Mouse (Mus musculus): ENCODE measurements around the gene Dlgap4.
A peak's percentile ranks its signal among the peaks of the same experiment; 100 is the strongest.

The Dlgap4 gene

DNA sequence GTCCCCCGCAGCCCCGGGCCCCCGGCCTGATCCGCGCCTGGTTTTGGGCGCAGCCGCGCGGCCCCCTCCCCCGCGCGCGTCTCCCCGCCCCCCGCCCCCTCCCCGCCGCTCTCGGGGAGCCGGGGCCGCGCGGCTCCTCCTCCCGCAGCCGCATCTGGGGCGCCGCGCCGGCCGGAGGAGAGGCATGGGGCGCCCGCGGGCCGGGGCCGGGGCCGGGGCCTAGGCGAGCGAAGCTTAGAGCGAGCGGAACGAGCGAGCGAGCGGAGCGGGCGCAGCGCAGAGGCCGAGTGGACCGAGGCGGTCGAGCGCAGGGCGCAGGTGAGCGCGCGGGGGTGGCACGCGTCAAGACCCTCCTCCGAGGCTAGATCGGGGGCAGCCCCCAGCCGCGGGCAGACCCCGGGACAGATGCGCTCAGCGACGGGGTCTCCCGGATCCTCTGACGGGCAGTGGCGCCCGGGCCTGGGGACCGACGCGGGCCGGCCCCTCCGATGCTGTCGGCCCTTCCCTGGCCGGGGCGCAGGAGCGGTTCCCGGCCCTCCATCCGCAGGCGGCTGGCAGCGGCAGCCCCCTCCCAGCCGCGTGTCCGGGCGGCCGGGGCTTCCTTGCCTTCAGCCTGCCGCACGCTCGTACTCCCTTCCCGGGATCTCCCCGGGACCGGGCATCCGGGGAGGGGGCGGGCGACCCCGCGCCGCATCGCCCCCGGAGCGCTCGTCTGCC lies at the start of gene Dlgap4:
Gene Dlgap4, plus strand, starts transcription at position 165 of the 717 bp plus-strand sequence.
- DNase-seq = peak; percentile 59

DNA sequence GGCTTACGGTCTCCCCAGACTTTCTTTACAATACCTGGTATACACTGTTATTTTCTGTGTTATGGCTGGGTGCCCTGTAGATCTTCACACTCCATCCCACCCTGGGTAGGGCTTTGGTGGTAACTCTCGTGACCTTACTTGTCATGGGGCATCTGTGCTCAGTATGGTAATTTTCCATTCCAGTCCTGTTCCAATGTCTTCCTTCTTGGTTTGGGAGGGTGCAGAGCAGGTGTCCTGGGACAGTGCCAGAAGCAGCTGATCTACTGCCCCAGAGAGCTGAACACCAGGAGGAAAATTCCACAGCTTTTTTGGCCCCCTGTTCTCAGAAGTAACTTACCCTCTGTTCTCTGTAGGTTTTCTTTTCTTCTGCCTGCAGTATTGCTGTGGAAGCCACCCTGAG lies 47.0 kb upstream of the Dlgap4 start:
- peak; percentile 69 for DNase-seq

DNA sequence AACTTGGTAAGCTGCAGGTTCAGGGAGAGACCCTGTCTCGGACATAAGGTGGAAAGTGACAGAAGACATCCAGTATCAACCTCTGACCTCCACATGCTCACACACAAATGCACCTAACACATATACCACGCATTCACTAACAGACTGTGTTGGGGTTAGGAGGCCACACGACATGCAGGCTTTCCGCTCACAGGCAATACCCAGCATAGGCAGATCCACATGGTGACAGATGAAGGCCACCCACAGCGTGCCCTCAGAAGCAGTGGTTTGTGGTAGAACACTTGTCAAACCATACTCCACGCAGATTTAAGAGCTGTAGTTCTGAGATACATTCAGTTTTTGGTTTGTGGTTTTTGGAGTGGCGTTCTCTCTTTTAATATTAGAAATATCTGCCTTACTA lies 44.9 kb upstream of the Dlgap4 start:
- no peak for DNase-seq

DNA sequence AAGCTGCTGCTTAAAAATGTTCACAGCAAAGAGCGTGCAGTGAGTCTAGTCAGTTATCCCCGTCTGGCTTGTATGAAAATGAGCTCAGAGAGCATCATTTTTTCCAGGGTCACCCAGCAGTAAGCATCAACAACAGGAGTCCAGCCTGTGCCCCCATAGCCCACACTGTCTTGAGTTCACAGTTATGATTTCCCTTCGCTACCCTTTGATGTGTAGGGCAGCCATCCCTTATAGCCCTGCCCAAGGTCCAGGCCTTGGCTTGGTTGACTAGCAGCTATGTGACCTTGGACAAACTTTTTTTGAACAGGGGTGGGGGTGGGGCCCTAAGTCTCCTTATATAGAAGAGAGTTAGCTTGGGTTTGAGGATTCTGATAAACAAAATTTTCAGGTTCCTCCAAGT lies 44.2 kb upstream of the Dlgap4 start:
- no peak for DNase-seq

DNA sequence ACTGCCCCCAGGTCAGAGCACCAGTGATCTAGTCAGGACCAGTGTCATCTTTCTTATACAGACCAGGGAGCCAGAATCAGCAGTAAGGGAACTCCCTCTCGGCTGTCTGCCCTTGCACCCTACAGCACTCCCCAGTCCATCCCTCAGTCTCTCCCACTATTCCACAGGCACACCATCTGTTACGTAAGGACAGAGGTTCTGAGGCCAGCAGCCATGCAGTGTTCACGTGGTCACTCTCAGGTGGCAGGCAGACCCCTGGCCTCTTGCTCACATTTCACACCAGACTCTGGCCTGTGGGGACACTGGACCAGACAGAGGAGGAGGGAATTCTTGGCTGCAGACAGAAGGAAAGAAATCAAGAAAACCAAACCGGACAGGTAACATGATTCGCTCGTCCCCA lies 42.0 kb upstream of the Dlgap4 start:
- DNase-seq = no peak

DNA sequence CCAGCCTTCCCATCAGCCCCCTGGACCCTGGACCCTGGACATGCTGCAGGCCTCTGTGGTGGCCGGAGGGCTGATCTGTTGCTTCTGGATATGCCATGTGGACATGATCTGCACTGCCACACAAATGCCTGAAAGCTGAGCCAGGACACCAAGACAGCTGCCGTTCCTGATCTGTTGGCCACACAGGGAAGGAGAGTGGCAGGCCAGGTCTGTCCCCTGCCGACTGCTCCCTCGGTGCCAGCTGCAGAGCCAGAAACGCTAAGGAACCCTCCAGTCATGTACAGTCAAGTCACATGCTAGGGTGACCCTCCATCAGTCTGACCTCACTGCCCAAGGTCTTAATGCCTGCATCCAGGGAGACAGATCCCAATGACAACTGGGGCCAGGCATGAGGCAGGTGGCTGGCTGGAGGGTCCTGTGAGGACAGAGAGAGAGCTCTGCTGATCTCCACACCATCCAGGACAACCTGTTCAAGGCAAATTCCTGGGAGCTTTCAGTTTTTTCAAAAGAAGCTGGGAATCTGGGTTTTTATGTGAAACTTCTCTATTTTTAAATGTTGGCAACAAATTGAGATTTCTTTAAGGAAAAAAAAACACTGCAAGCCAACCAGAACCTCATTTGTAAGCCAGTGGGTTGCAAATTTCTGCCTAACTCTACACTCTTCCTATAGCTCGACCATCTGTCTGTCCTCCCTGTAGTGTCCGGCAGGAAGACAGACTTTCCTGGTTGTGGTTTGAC lies 36.5 kb upstream of the Dlgap4 start:
- DNase-seq = no peak

DNA sequence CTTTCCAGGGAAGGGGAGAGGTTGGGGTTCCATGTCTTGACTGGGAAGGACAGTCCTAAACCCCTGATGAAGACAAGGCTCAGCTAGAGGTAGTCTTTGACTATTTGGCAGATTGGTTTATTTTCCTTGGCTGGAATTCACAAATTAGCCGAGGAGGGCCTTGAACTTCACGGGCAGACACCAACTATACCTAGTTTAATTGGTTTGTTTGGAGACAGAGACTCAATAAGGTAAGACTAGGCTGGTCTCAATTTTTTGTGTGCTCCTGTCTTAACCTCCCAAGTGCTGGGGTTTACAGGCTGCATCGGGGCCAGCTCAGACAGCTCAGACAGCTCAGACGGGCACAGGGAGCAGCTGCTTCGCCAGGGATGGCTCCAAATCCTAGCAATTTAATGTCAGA lies 33.0 kb upstream of the Dlgap4 start:
- DNase-seq = no peak

DNA sequence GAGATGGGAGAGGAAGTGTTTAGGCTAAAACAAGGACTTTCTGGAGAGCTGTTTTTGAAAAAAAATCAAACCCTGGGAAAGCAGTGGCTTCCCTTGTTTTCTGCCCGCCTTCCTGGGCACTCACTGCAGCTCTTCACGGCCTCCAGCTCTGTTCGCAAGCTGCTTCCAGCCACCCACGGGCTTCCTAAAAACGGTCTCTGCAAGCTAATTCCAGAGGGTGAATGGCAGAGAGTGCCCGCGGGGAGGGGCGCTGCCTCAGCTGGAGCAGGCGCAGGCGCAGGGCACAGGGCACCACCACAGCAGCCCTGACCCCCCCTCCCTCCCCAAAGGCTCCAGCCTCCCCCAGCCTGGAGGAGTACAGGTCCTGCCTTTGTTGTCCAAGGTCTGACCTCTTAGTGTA lies 32.3 kb upstream of the Dlgap4 start:
- DNase-seq = peak; percentile 31

DNA sequence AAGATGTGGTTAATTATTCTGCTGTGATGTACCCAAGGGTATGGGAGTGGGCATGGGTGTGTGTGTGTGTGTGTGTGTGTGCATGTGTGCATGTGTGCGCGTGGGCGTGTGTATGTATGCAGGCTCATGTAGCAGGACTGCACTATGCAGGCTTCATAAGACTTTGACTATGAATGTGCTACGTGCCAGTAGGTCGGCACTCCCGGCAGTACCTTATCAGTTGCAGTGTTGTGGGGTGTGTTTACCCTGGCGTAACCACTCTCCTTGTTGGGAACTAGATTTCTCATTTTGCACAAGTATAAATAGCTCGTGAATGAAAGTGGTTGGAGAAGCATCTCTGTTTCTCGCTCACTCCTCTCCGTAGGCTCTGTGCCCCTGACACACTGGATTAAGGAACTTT lies 30.6 kb upstream of the Dlgap4 start:
- no peak for DNase-seq

DNA sequence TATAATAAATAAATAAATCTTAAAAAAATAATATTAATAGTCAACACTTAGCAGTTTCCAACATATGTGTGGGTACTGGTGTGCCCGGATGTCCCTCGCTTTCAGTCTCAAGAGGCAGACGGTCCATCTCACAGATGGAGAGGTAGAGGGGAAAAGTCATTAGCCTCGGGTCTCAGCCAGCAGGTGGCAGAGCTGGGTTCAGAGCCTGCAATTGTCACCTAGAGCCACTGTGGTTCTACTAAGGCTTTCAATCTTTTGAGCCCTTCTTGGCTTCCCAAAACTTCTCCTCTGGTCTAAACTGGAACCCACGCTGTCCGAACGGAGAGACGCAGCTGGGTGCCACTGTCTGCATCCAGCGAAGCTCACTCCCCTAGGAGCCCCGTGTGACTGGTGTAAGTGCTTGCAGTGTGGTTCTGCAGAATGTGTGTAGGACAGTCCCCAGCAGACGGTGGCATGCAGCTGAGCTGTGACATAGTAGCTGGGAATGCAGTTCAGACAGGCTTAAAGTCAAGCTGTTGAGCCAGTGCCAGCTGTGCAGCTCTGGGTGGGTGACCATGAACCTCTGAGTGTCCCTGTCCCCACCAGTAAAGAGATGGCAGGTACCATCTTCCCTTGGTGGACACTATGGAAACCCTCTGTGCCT lies 29.2 kb upstream of the Dlgap4 start:
- DNase-seq = peak; percentile 37

DNA sequence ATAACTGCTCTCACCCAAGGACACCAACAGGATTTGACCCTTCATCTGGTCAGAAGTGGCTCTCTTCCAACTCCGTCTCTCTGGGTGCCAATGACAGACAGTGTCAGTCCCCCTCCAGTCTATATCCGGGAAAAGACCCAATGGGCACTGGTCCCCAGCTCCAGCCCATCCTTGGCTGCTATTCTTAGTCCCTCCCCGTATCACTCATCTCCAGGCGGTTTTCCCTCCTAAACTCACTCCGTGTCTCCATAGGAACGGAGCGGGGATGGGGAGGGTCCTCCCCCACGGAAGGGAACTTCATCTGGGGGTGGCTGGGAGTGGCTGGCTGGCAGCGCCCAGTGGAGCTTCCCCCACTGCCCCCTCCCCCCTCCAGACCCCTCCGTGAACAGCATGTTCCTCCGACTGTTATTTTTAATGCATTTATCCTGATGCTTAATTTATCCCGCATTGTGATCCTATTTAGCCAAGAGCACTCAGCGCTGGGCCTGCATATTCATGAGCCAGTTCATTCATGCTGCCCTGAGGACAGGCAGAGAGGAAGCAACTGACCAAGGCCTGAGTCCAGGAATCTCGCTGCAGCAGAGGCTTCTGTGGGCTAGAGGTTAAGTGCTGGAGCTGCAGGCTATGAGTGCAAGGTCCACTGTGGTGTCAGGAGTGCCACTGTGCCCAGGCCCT lies 28.6 kb upstream of the Dlgap4 start:
- peak; percentile 30 for DNase-seq

DNA sequence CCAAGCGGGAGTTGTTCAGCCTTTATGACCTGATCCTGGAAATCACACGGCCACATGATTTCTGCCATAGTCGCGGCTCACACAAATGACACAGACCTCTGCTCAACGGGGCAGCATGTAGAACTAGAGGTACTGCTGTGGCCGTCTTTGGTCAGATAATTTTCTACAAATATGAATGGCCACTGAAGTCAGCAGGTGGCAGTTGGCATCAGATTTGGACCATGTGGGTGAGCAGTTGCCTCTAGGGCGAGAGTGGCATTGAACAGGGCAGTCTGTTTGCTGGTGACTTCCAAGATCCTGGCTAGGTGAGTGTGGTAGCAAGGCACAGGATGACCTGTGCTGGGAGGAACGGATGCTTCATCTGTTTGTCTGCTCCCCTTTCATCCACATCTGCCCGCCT lies 24.0 kb upstream of the Dlgap4 start:
- DNase-seq = peak; percentile 47

DNA sequence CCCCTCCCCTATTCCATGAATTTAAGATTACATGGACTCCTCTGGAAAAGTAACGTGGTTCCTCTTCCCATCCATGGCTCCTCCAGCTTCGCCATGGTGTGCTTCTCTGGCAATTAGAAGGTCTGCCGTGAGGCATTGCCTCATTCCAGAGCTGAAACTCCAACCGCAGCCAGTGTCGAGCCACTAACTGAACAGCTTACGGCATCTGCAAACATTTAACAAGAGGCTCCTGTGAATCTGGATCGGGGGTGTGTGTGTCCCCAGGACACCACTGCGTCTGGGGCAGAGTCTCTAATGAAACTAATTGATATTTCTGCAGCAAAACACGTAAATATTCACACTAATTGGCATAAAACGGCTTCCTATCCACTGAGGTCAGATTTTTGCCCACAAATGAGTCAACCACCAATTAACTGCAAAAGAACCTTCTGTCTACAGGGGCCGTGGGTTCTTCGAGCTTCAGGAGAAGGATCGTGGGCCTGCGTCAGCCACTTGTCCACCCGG lies 18.5 kb upstream of the Dlgap4 start:
- no peak for DNase-seq

DNA sequence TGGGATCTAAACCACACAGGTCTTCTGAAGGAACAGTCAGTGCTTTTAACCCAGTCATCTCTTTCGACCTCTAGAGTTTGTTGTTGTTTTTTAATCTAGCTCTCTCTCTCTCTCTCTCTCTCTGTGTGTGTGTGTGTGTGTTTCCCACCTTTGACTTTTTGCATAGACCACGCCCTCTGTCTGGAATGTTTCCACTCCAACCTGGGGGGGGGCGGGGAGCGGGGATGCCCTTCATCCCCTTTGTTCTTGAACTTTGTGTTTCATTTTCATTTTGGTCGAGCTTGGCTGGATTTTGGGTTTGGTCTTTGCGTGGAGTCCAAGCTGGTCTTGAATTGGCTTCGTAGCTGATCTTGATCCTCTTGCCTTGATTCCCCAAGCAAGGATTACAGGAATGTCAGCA lies 10.9 kb upstream of the Dlgap4 start:
- no peak for DNase-seq

DNA sequence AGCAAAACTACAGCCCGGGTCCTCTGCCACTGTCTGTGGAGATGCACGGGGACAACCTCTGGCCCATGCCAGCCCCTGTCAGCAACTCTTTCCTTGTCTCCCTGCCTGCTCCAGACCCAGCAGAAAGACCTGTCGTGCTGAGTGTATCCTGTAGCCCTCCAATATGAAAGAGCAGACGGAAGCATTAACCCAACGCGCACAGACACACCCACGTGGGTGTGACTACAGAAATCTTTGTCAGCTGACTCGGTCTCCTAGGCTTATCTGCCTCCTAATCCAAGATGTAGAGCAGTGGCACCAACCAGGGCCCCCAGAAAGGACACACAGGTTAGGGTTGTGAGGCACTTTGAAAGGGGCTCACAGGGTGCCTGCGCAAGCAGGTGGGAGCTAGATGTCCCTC lies 9.8 kb upstream of the Dlgap4 start:
- no peak for DNase-seq

DNA sequence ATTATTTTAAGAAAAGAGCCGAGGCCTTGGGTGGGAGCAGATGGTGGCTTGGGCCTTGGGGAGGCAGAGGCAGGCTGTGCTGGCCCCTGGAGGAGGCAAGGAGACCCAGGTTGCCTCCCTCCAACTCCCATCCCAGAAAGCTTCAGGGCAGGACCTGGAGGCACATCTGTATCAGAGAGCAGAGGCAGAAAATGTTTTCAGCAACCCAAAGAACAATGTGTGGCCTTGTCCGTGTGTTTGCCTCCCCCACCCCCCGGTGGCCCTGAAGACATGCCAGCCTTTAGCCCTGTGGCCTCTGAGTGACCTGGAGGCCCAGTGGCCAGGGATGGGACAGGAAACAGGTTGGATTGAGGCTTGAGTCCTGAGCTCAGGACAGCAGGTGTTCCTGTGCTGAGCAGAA lies 8.4 kb upstream of the Dlgap4 start:
- DNase-seq = no peak

DNA sequence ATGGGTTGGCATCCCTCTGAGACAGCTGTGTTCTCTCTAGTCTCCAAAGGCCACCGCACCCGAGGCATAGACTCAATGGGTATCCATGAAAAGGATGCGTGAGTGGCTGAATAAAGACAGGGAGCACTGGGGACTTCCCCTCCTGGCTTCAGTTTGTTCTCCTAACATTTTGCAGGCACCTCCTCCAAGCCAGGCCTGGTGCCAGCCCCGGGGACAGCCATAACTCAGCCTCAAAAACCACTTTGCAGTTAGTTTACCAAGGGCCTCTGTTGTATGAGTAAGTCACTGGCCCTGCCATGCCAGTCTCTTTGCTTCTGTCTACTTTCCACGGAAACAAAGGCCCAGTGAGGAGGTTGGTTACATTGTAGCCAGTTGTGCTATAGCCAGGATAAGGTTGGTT lies 7.5 kb upstream of the Dlgap4 start:
- no peak for DNase-seq

DNA sequence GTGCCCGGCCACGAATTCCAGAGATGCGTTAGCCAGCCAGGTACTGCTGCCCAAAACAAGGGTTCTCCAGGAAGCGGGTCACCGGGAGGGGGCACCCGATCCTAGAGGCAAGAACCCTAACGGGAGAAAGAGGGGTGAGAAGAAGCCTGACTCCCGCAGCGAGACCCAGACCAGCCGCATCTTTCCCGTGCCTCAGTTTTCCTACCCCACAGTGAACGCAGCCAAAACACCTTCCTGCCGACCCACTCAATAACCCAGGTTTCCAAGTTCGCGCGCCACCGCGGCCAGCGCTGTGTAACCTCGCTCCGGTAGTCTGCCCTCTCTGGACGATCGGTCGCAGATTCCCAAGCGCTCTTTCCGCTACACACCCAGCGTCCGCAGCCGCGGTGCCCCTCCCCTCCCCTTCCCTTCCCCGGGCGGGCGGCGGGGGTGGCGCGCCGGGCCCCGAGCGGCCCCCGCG lies 394 bp upstream of the Dlgap4 start:
- DNase-seq = peak; percentile 88

DNA sequence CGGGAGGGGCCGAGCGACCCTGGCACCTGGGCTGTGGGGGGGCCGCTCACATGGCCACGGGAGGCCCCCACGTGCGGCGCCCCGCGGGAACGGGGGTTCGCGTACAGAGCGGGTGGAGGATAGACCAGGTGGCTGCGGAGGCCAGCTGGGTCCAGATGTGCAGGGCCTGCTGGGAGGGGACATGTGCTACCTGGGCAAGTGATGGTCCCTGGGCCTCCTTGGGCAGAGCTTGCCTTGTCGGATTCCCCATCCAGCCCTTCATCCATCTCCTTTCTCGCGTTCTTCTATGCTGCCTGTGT lies 702 bp downstream of the Dlgap4 start:
- DNase-seq = peak; percentile 61

DNA sequence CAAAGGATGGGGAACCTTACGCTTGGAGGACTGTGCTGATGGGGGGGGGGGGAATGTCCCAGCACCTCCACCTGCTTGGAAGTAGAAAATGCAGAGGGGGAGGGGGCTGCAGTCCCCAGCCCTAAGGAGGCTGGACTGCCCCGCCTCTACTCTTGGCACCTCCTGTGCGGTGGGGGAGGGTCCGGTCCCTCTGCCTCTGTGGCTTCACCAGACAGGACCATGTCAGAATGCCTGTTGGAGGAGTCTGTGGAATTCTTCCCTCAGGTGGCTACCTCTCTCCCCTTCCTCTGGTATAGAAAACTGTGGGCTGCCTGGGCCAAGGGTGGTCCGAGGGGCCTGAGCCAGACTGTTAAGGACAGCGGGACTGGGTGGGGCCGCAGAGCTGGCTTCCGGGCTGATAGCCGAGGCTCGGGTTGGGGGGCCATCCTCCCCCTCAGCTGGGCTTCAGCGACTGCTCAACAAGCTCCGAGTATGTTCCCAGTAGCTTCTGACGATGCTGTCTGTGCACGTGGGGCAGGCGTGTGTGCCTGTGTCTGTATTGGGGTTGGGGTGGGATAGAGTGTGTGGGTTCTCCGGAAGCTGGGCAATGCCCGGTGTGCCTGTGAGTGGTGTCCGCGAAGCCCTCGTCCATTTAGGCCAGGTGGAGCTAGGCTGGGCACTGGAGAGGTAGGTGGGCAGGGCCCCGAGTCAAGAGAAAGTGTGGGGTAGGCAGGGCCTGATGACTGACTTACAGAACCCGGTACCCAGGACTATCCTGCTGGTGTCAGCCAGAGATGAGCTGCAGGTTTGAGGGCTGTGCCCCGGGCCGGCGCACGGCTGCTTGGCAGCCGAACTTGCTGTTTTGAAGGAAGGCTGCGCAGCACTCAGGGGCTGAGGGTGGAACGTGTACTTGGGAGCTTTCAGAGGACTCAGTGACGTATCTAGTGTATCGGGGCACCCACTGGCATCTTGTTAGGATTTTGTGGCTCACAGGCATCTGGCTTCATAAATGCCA lies 1.5 kb downstream of the Dlgap4 start:
- DNase-seq = peak; percentile 60

DNA sequence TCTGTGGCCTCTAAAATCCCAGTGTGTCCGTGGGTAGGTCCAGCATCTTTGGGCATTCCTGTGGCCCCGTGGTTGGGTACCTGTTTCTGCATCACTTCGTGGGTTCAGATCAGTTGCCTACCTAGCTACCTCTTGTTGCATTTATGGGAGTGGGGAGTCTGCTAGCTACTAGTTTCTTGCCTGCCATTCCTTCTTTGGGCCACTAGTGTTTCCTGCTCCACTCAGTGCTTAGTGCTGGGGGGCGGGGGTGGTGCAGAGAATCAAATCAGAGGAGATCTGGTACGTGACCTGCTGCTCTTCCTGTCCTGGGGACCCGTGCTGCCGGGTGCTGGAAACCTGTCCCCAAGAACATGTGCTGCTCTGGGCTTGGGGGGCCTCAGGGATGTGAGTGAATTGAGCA lies 3.0 kb downstream of the Dlgap4 start:
- DNase-seq = peak; percentile 32

DNA sequence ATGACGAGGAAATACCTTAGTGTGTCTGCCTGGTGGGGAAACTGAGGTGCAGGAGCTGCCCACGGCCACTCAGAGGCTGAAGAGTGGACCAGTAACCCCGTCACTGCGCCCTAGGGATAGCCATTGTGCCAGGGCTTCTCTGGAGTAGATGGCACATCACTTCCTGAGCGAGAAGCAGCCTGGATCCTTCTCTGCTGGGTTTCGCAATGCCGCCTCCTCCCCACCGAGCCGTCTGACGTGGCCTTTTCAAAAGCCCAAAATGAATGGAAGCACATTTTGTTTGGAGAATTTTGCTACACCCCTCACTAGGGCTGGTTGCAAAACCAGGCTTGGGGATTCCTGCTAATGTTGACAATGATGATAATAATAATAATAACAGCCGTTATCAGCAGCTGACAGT lies 4.0 kb downstream of the Dlgap4 start:
- DNase-seq = no peak

Measured in cerebellum, adult 9-11 months (tissue).